Mouse (Mus musculus): ENCODE data around the gene Cobl. TPM values are rescaled to one million over a fixed set of nuclear protein-coding genes. Genes with fewer than 3 reads are reported as not detected.

Gene Cobl
- polyA plus RNA-seq, 1 experiment: 1.2 TPM

DNA sequence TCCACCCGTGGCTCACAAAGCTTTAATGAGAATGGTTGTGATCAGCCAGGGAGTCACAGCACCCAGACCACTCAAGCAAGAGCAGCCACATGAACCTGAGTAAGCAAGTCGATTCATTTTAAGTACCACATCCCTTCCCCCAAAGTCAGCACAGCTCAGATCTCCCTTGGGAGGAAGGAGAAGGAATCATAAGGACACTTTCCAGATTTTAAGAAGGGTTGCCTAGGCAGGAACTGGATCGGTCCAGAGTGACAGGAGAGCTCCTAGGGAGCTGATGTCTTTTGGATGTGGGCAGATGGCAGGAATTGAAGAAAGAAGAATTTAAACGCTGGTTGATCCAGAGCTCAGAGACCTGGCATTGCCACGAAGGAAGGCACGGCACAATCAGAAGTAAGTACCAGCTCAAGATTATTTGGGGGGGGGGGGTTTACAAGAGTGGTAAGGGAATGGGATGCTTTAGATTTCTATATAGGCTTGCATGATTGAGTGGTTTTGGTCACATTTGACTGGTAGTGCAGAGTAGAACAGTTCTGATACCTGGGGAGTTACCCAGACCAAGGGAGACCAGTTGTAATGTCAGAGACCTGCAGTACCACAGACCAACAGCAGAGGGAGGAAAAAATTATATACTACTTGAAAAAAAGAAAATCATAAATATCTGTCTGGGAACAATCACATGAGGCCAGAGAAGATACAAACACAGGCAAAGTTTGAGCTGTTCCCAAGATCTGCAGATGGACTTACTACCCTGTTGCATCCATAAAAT is 150.3 kb downstream of the Cobl start:
- Histone ChIP-seq H3K4me3 (ENCODE audit: control insufficient read depth, low read depth, low read length) (no peak overlapping the region), H3K36me3 (ENCODE audit: control insufficient read depth, insufficient read depth, low read length) (no peaks in the 10 kb centered on the region), H3K4me1 (ENCODE audit: control insufficient read depth, insufficient read depth, low read length) (no peaks in the 10 kb centered on the region), H3K27ac (ENCODE audit: control insufficient read depth, insufficient read depth, low read depth, low read length) (no peak overlapping the region), H3K27me3 (ENCODE audit: control insufficient read depth, insufficient read depth, low read length) (no peaks in the 10 kb centered on the region)
- TF ChIP-seq CTCF (IDR thresholded peaks at IDR 0.05; ENCODE audit: control insufficient read depth, insufficient read depth, insufficient replicate concordance, low read depth, low read length): no peak
- TF ChIP-seq POLR2A (IDR thresholded peaks at IDR 0.05; ENCODE audit: control insufficient read depth, low read depth, low read length): no peak

GRCm38 (mm10) chr11:12311419-12311818 is 153.3 kb downstream of the Cobl start:
- TF ChIP-seq CTCF (IDR thresholded peaks at IDR 0.05; ENCODE audit: control insufficient read depth, insufficient read depth, insufficient replicate concordance, low read depth, low read length) (no peak), POLR2A (IDR thresholded peaks at IDR 0.05; ENCODE audit: control insufficient read depth, low read depth, low read length) (no peak)
- H3K27ac ChIP-seq (ENCODE audit: control insufficient read depth, insufficient read depth, low read depth, low read length): no peak overlapping the region
- no peaks in the 10 kb centered on the region for H3K27me3 ChIP-seq (ENCODE audit: control insufficient read depth, insufficient read depth, low read length)
- no peaks in the 10 kb centered on the region for H3K36me3 ChIP-seq (ENCODE audit: control insufficient read depth, insufficient read depth, low read length)
- H3K4me1 ChIP-seq (ENCODE audit: control insufficient read depth, insufficient read depth, low read length): no peaks in the 10 kb centered on the region
- H3K4me3 ChIP-seq (ENCODE audit: control insufficient read depth, low read depth, low read length): no peak overlapping the region

- Histone ChIP-seq H3K27ac (ENCODE audit: control insufficient read depth, insufficient read depth, low read depth, low read length) (no peak overlapping the region), H3K27me3 (ENCODE audit: control insufficient read depth, insufficient read depth, low read length) (no peaks in the 10 kb centered on the region), H3K4me3 (ENCODE audit: control insufficient read depth, low read depth, low read length) (no peak overlapping the region), H3K4me1 (ENCODE audit: control insufficient read depth, insufficient read depth, low read length) (no peaks in the 10 kb centered on the region), H3K36me3 (ENCODE audit: control insufficient read depth, insufficient read depth, low read length) (no peaks in the 10 kb centered on the region)
- TF ChIP-seq CTCF (IDR thresholded peaks at IDR 0.05; ENCODE audit: control insufficient read depth, insufficient read depth, insufficient replicate concordance, low read depth, low read length) (no peak), POLR2A (IDR thresholded peaks at IDR 0.05; ENCODE audit: control insufficient read depth, low read depth, low read length) (no peak)
These were observed 155.2 kb downstream of the Cobl start for GRCm38 (mm10) chr11:12309423-12310023.

DNA sequence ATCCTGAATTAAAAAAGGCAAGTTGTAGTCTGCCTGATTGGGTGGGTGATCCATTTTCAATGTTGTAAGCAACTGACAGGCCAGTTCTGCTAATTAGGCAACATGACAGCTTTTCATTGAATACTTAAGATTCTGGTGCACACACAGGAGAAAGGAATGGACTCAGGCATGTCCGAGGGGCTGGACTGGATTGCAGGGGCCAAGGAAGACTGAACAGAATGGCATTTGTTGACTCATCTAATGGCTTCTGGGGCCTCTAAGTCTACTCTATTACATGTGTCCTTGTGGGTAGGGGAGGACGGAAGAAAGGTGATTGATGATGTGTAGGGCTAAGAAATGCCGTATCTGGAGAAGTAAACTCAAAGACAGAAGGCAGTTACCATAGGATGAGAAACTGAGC is 159.9 kb downstream of the Cobl start:
- no peaks in the 10 kb centered on the region for H3K36me3 ChIP-seq (ENCODE audit: control insufficient read depth, insufficient read depth, low read length)
- H3K4me3 ChIP-seq (ENCODE audit: control insufficient read depth, low read depth, low read length): no peak overlapping the region
- no peaks in the 10 kb centered on the region for H3K27me3 ChIP-seq (ENCODE audit: control insufficient read depth, insufficient read depth, low read length)
- TF ChIP-seq CTCF (IDR thresholded peaks at IDR 0.05; ENCODE audit: control insufficient read depth, insufficient read depth, insufficient replicate concordance, low read depth, low read length) (no peak), POLR2A (IDR thresholded peaks at IDR 0.05; ENCODE audit: control insufficient read depth, low read depth, low read length) (no peak)
- no peak overlapping the region for H3K27ac ChIP-seq (ENCODE audit: control insufficient read depth, insufficient read depth, low read depth, low read length)
- no peaks in the 10 kb centered on the region for H3K4me1 ChIP-seq (ENCODE audit: control insufficient read depth, insufficient read depth, low read length)

- H3K36me3 ChIP-seq (ENCODE audit: control insufficient read depth, insufficient read depth, low read length): no peaks in the 10 kb centered on the region
- no peak overlapping the region for H3K27ac ChIP-seq (ENCODE audit: control insufficient read depth, insufficient read depth, low read depth, low read length)
- no peaks in the 10 kb centered on the region for H3K4me1 ChIP-seq (ENCODE audit: control insufficient read depth, insufficient read depth, low read length)
- no peak overlapping the region for H3K4me3 ChIP-seq (ENCODE audit: control insufficient read depth, low read depth, low read length)
- TF ChIP-seq POLR2A (IDR thresholded peaks at IDR 0.05; ENCODE audit: control insufficient read depth, low read depth, low read length): no peak
- no peak for TF ChIP-seq CTCF (IDR thresholded peaks at IDR 0.05; ENCODE audit: control insufficient read depth, insufficient read depth, insufficient replicate concordance, low read depth, low read length)
- no peaks in the 10 kb centered on the region for H3K27me3 ChIP-seq (ENCODE audit: control insufficient read depth, insufficient read depth, low read length)
These were observed 164.9 kb downstream of the Cobl start for GRCm38 (mm10) chr11:12299701-12300446.

GRCm38 (mm10) chr11:12291654-12291935 is 173.2 kb downstream of the Cobl start:
- H3K36me3 ChIP-seq (ENCODE audit: control insufficient read depth, insufficient read depth, low read length): no peaks in the 10 kb centered on the region
- no peaks in the 10 kb centered on the region for H3K27me3 ChIP-seq (ENCODE audit: control insufficient read depth, insufficient read depth, low read length)
- H3K27ac ChIP-seq (ENCODE audit: control insufficient read depth, insufficient read depth, low read depth, low read length): no peak overlapping the region
- no peak overlapping the region for H3K4me3 ChIP-seq (ENCODE audit: control insufficient read depth, low read depth, low read length)
- TF ChIP-seq POLR2A (IDR thresholded peaks at IDR 0.05; ENCODE audit: control insufficient read depth, low read depth, low read length) (no peak), CTCF (IDR thresholded peaks at IDR 0.05; ENCODE audit: control insufficient read depth, insufficient read depth, insufficient replicate concordance, low read depth, low read length) (no peak)
- H3K4me1 ChIP-seq (ENCODE audit: control insufficient read depth, insufficient read depth, low read length): no peaks in the 10 kb centered on the region

DNA sequence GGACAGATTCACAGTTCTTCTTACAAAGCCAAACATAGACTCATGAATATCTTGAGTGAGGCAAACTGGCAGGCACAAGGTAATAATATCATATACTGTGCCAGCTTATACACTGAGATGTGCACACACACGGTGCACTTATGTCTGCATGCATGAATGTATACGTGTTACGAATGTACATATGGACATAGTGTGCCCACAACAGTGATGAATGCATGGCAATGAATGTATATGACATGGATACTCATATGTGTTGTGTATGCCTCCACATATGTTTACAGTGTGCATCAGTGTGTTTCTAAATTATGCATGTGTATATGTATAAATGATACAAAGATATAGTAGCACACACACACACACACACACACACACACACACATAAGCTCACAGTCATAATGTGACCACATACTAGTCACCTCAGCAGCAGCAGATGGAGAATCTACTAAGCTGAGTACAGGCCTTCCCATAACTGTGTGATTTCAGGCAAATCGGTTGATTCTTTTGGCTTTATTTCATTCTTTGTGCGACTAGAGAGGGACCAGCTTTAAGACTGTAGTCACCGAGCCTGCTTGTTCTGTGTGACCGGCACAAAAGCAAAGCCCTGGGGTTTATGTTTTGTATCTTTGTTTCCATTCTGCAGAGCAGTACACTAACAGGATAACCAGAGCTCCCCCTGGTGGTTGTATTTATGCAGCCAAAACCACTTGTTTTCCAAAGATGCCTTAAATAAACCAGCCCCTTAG is 173.7 kb downstream of the Cobl start:
- no peaks in the 10 kb centered on the region for H3K27me3 ChIP-seq (ENCODE audit: control insufficient read depth, insufficient read depth, low read length)
- H3K4me3 ChIP-seq (ENCODE audit: control insufficient read depth, low read depth, low read length): no peak overlapping the region
- no peak overlapping the region for H3K27ac ChIP-seq (ENCODE audit: control insufficient read depth, insufficient read depth, low read depth, low read length)
- 0 out of 2 replicates have a peak, but pooled peaks have one; percentile 0 for TF ChIP-seq CTCF (IDR thresholded peaks at IDR 0.05; ENCODE audit: control insufficient read depth, insufficient read depth, insufficient replicate concordance, low read depth, low read length)
- TF ChIP-seq POLR2A (IDR thresholded peaks at IDR 0.05; ENCODE audit: control insufficient read depth, low read depth, low read length): no peak
- no peaks in the 10 kb centered on the region for H3K36me3 ChIP-seq (ENCODE audit: control insufficient read depth, insufficient read depth, low read length)
- no peaks in the 10 kb centered on the region for H3K4me1 ChIP-seq (ENCODE audit: control insufficient read depth, insufficient read depth, low read length)

Measured in testis, adult 2 months (tissue).